Mouse (Mus musculus): ENCODE measurements around the gene Foxg1. TPM values are rescaled to one million over a fixed set of nuclear protein-coding genes. Genes with fewer than 3 reads are reported as not detected.
A peak's percentile ranks its signal among the peaks of the same experiment; 100 is the strongest.

Gene Foxg1
- 100 to 1,000 TPM in 1 of 4 experiments, 10 to 100 TPM in 3; 89.6 to 102 (median 96.9) TPM for total RNA-seq (2022)

- DNase-seq (ENCODE audit: low spot score in 2 of 2) = peak in 1 of 2 experiments; percentile 54
Measured at GRCm38 (mm10) chr12:49382565-49383520, at the start of gene Foxg1. Gene Foxg1, plus strand, starts transcription at chr12:49382660.

DNA sequence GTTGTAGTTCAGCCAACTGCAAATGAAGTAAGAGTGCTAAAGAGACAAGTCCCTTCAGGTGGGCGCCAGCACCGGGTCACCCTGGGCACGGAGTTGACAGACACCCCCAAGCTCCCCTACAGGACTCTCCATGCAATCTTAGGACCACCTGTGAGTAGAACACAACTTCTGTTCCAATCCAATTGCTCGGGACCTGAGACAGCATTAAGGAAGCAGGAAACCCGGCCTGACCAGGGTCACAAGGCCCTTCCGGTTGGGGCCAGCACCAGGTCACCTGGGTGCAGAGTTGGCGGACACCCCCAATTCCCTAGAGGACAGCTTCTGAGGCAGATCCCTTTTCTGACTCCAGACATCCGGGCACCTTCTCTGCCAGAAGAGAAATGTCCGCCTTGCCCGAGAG is 32.8 kb upstream of the Foxg1 start:
- no peak for DNase-seq (ENCODE audit: low spot score in 2 of 2)

GRCm38 (mm10) chr12:49368931-49369330 is 13.5 kb upstream of the Foxg1 start:
- no peak for DNase-seq (ENCODE audit: low spot score in 2 of 2)

DNA sequence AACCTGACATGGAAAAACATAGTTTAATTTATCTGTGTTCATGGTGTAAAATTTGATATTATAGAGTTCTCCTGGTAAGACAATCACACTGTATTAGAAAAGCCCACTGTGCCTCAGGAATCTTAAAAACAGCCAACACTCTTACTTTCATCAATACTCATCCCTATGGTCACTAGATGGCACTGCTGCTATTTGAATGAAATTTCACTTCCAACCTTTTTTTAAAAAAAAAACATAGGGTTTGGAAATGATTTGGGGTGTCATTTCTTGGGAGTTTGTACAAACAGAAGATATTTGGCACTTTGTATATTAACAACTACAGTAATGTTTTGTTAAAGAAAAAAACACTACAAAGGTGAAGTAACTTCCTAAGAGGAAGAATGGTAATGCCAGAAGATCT is 10.3 kb upstream of the Foxg1 start:
- no peak for DNase-seq (ENCODE audit: low spot score in 2 of 2)

DNA sequence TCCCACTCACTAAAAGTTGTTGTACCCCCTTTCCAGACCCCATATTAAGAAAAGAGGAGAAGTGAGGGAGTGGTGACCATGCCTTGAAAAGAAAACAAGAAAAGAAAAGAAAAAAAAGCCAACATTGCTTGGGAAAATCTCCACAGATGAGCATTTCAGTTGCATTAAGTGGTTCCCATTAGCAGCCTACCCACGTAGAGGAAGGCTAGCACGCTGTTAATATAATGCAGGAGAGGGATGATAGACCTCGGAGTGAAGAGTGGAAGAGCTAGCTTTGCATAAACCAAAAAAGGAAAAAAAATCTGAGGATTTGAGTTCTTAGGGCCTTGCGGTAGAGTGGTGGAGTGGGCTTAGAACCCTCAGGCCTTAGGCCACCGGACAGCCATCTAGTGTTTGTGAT is 9.3 kb upstream of the Foxg1 start:
- DNase-seq (ENCODE audit: low spot score in 2 of 2) = no peak

DNA sequence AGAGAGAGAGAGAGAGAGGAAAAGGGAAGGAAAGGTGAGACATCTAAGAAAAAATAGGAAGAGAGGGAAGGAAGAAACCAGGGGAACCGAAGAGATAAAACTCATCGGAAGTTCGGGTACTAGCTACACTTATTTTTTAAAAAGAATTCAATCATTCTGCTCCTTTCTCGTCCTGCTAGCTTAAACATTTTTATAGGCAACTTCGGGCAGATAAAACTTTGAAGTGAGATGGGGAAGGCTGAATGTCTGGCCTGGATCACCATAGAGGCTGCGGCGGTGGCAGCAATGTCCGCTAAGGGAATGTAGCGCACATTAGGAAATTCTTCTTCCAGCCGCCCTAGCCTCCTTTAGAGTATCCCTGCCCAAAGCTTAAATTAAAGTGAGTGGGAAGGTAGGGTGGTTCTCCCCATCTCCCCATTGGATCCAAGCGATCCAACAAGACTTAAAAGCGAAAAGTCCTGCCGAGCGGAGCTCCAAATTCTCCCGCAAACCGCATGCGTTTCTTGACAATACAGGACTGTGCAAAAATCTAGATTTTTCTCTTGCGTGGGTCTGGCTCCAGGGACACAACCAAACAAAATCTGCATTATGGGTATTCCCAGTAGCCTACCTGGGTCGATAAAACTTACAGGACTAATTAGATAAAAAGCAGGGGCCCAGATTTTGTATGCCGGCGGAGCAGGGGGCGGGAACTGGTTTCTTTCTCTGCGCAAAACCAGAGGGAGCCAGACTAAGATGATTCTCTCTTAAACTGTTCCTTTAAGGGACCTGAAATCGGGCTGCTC is 8.4 kb upstream of the Foxg1 start:
- DNase-seq (ENCODE audit: low spot score in 2 of 2) = no peak

- peak in 1 of 2 experiments; percentile 24 for DNase-seq (ENCODE audit: low spot score in 2 of 2)
Measured at GRCm38 (mm10) chr12:49374606-49374995, 7.9 kb upstream of the Foxg1 start.

GRCm38 (mm10) chr12:49375427-49376317 is 6.8 kb upstream of the Foxg1 start:
- no peak for DNase-seq (ENCODE audit: low spot score in 2 of 2)

GRCm38 (mm10) chr12:49376318-49376992 is 6.0 kb upstream of the Foxg1 start:
- DNase-seq (ENCODE audit: low spot score in 2 of 2) = no peak

DNA sequence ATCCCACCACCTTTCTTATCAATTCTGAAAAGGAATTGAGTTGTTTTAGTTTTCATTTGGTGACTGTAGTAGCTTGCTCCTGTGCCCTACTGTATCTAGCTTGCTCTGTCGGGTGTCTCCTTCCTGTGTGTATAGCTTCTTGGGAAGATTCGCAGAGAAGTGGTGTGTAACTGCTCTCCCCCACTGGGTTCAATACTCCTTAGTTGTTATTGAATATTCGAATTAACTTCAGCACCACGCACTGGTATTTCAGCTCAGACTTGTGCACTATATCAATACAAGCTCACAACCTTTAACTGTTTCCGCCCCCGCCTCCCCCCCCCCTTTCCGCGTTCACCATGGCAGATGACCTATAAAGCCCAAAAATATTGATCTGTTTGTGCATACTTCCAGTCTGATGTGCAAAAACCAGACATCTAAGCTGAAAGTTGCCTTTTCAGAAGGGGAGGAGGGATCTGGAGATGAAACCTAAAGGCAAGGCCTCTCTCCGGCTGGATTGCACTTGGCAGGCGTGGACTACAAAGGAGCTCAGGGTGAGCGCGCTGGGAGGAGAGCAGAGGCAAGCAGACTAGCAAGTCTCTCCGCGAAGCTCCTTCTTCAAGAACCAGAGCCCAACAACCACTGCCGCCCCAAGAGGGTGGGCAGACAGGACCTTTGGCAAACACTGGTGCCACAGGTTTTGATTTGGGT is 5.0 kb upstream of the Foxg1 start:
- peak in 1 of 2 experiments; percentile 51 for DNase-seq (ENCODE audit: low spot score in 2 of 2)

DNA sequence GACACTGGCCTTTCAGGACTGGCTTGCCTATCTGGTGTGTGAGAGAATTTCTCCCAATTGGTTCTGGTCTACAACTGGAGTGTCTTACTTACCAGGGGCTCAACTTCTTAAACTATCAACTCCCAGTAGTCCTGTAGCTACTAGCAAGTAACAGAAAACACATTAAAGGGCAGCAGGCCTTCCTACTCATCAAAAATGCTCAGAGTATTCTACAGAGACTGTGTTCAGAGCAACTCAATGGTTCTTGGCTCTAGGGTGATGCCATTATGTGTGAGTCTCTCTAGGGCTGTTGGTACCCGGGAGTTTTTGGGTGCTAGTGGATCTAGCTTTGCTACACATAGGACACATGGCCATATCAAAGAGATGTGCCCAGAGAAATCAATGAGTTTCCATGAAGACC is 3.5 kb upstream of the Foxg1 start:
- DNase-seq (ENCODE audit: low spot score in 2 of 2) = no peak

DNA sequence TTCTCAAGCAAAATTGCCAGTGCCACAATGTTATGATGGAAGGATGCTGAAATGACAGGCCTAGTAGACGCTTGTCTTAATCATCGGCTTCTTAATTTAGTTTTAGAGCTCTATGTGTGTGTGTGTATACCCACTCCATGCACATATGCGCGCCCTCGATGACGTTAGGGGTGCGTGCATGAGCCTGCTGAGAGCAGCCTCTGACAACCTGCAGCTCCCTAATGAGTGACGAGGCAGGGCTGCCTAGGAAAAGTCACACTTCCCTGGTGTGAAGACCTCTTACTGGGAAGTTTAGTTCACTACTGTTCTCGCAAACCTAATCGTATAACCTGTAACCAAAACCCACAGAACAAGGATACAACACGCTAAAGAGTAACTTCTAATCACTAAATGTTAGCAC is 3.0 kb upstream of the Foxg1 start:
- peak in 1 of 2 experiments; percentile 43 for DNase-seq (ENCODE audit: low spot score in 2 of 2)

GRCm38 (mm10) chr12:49380442-49380841 is 2.0 kb upstream of the Foxg1 start:
- peak in 1 of 2 experiments; percentile 31 for DNase-seq (ENCODE audit: low spot score in 2 of 2)

DNA sequence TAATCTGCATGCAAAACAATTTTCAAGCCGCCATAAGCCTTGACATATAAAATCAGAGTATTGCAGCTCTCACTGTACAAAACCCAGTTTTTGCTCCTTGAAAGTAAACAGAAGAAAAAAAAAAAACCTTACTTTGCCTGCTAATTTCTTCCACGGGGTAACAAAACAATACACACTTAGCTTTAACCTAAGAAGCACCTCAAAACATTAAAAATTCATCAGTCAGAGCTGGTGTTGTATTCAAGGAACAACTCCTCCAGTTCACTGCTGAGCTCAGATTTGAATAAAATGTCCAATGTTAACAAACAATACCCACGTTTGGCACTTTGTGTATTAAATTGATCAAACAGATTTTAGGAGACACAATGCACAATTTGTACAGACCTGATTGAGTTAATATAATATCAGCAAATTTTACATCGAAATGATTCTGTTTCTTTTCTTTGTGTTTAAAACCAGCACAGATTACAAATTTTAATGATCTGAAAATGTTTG is 1.4 kb upstream of the Foxg1 start:
- no peak for DNase-seq (ENCODE audit: low spot score in 2 of 2)

DNA sequence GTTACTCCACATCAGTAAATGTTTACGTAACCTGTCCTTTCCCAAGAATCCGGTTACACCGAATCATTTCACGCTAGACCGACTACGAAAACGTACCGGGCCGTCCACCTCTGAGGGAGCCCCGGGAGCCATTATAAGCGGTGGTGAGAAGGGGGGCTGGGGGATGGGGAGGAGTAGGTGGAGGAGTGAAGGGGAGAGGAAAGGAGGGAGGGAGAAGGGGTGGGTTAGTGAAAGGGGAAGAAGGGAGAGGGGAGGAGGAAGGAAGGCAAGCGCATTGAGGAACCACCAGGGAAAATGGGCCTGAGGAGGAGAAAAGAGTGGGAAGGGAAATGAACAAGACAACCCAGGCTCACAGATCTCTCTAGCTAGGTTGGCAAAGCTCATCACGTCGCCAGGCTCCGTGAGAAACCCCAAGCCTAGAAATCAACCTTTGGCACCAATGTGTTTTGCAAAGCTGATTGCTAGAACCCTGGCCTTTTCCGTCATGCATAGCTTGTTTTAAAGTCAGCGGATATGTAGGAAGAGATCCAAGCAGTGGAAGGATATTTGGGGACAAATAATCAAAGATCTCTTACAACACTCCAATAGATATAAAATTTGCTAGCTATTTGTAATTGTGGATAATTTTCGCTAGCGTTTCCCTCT is 617 bp upstream of the Foxg1 start:
- DNase-seq (ENCODE audit: low spot score in 2 of 2) = peak in 1 of 2 experiments; percentile 30

DNA sequence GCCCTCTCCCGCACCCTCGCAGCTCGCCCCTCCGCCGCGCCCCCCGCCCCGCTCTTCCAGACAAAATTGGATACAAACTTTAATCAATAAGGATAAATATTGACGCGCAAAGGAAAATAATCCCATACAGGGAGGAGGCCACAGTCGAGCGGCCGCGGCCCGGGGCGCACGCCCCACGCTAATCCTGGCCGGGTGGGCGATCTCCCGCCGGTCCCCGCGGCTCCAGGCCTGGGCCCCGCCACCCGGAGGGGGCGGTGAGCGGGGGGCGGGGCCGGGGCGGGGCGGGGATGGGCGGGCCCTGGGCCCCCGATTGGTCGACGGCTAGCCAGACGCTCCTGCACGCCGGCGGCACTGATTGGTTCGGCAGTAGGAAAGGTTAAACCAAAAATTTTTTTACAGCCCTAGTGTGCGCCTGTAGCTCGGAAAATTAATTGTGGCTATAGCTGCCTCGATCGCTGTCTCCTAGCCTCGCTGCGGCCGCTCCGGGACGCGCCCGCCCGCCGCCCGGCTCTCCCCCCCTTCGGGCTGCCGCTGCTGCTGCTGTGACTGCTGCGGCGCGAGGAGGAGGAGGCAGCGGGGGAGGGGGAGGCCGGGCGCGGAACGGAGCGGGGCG is 1.2 kb downstream of the Foxg1 start:
- DNase-seq (ENCODE audit: low spot score in 2 of 2) = peak; percentile 80 to 94

GRCm38 (mm10) chr12:49384295-49384875 is 1.9 kb downstream of the Foxg1 start:
- peak in 1 of 2 experiments; percentile 34 for DNase-seq (ENCODE audit: low spot score in 2 of 2)

DNA sequence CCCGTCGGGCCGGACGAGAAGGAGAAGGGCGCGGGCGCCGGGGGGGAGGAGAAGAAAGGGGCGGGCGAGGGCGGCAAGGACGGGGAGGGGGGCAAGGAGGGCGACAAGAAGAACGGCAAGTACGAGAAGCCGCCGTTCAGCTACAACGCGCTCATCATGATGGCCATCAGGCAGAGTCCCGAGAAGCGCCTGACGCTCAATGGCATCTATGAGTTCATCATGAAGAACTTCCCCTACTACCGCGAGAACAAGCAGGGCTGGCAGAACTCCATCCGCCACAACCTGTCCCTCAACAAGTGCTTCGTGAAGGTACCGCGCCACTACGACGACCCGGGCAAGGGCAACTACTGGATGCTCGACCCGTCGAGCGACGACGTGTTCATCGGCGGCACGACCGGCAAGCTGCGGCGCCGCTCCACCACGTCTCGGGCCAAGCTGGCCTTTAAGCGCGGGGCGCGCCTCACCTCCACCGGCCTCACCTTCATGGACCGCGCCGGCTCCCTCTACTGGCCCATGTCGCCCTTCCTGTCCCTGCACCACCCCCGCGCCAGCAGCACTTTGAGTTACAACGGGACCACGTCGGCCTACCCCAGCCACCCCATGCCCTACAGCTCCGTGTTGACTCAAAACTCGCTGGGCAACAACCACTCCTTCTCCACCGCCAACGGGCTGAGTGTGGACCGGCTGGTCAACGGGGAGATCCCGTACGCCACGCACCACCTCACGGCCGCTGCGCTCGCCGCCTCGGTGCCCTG is 2.6 kb downstream of the Foxg1 start, which contains the start of gene Gm43517:
Gene Gm43517 (plus strand): TSS at position 299 of the 755 bp plus-strand sequence.
- DNase-seq (ENCODE audit: low spot score in 2 of 2) = peak in 1 of 2 experiments; percentile 43
